Mouse (Mus musculus): Measurements from ENCODE around the gene Lin52. TPM values are rescaled to one million over a fixed set of nuclear protein-coding genes. Genes with fewer than 3 reads are reported as not detected.

The Lin52 gene
- polyA plus RNA-seq, 1 experiment = 4.5 TPM

DNA sequence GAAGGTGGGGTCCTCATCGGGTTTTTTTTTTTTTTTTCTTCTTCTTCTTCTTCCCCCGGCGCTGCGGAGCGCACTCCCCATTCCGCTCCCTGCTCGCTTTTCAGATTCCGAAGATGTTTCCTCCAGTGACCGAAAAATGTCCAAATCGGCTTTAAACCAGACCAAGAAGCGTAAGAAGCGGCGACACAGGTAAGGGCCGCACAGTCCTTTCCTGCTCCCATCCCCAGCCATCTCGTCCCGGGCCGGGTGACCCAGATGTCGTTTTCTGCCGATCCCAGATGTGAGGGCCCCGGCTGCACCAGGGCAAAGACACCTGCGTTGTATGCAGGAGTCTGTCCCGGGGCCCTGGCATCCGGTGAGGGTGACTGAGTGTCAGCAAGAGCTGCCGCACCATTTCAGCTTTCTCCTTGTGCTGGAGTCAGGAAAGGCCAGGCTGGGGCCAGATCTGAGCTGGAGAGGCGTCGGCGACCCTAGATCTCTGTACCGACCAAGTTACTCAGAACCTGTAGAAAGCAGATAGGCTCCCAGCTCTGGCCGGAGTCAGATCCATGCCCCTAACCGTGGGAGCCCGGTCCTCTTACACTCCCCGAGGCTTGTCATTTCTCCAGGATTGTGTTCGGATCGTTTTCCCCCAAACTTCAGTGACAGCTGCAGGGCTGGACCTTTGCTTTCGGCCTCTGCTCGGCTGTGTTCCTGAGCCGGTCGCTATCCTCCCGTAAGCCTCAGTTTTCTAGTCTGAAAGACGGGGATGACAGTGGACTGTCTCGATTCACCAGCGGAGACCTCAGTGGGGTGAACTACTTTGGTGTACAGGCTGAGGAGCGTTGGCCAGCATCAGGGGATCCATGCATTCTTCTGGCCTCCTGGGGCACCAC, 120.5 kb downstream of the Lin52 start:
- TF ChIP-seq CTCF (IDR thresholded peaks at IDR 0.05; ENCODE audit: extremely low read depth, insufficient read depth, insufficient read length, insufficient replicate concordance) (no peak), POLR2A (IDR thresholded peaks at IDR 0.05; ENCODE audit: low read depth, low read length) (no peak)
- Histone ChIP-seq H3K4me3 (ENCODE audit: extremely low read depth, insufficient read depth, insufficient read length) (no peak overlapping the region), H3K36me3 (ENCODE audit: control insufficient read depth, insufficient read depth, low read length) (no peaks in the 10 kb centered on the region), H3K27me3 (ENCODE audit: control insufficient read depth, insufficient read depth, low read length) (peaks cover 39% of the 10 kb centered on the region), H3K4me1 (ENCODE audit: control insufficient read depth, insufficient read depth, insufficient read length) (no peaks in the 10 kb centered on the region), H3K27ac (ENCODE audit: insufficient read depth, low read length) (no peak overlapping the region)
- WGBS = 7% methylated on average over 43 of the region's 43 CpGs
- DNase-seq (ENCODE audit: low read depth in 1 of 2, low spot score in 2 of 2) = no peak

DNA sequence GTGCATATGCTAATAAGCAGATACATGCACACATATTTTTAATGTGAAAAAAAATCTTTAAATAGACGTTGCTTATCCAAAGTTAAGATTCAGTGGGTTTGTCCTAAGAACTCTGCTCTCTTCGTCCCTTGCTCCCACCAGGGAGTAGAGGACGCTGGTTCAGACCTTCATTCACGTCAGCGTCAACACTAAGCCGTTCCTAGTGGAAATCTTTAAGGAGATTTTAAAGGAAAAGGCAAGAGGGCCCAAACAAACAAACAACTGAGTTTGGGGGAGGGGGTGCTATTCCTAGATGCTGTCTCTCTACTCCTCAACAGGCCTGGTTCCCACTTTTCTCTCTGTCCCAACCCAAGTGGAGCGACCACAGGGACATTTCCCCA, 121.1 kb downstream of the Lin52 start:
- no peak for DNase-seq (ENCODE audit: low read depth in 1 of 2, low spot score in 2 of 2)
- WGBS = 19% methylated on average over 7 of the region's 7 CpGs
- Histone ChIP-seq H3K36me3 (ENCODE audit: control insufficient read depth, insufficient read depth, low read length) (no peaks in the 10 kb centered on the region), H3K4me1 (ENCODE audit: control insufficient read depth, insufficient read depth, insufficient read length) (no peaks in the 10 kb centered on the region), H3K27me3 (ENCODE audit: control insufficient read depth, insufficient read depth, low read length) (peaks cover 39% of the 10 kb centered on the region), H3K27ac (ENCODE audit: insufficient read depth, low read length) (no peak overlapping the region), H3K4me3 (ENCODE audit: extremely low read depth, insufficient read depth, insufficient read length) (no peak overlapping the region)
- no peak for TF ChIP-seq CTCF (IDR thresholded peaks at IDR 0.05; ENCODE audit: extremely low read depth, insufficient read depth, insufficient read length, insufficient replicate concordance)

DNA sequence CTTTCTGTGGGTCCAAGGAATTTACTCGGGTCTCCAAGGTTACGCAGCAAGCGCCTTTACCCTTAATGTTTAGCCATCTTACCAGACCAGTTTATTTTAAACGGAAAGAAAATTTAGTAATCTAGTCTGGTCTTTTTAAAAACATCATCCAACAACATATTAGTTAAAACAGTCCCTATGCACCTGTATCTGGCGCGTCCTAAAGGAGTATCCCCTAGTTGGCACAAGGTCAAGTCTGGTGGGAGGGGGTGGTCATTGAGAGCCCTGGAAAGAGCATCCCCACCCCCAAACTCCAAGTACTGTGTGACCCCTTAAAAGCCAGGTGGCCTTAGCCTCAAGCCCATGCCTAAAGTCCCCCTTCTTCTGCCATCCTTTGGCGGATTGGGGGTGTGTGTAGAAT, 121.9 kb downstream of the Lin52 start:
- no peak for DNase-seq (ENCODE audit: low read depth in 1 of 2, low spot score in 2 of 2)
- H3K4me1 ChIP-seq (ENCODE audit: control insufficient read depth, insufficient read depth, insufficient read length) = no peaks in the 10 kb centered on the region
- H3K4me3 ChIP-seq (ENCODE audit: extremely low read depth, insufficient read depth, insufficient read length) = no peak overlapping the region
- no peak for TF ChIP-seq POLR2A (IDR thresholded peaks at IDR 0.05; ENCODE audit: low read depth, low read length)
- TF ChIP-seq CTCF (IDR thresholded peaks at IDR 0.05; ENCODE audit: extremely low read depth, insufficient read depth, insufficient read length, insufficient replicate concordance) = no peak
- 41% methylated on average over 7 of the region's 7 CpGs for WGBS
- peaks cover 39% of the 10 kb centered on the region for H3K27me3 ChIP-seq (ENCODE audit: control insufficient read depth, insufficient read depth, low read length)
- H3K36me3 ChIP-seq (ENCODE audit: control insufficient read depth, insufficient read depth, low read length) = no peaks in the 10 kb centered on the region
- no peak overlapping the region for H3K27ac ChIP-seq (ENCODE audit: insufficient read depth, low read length)

DNA sequence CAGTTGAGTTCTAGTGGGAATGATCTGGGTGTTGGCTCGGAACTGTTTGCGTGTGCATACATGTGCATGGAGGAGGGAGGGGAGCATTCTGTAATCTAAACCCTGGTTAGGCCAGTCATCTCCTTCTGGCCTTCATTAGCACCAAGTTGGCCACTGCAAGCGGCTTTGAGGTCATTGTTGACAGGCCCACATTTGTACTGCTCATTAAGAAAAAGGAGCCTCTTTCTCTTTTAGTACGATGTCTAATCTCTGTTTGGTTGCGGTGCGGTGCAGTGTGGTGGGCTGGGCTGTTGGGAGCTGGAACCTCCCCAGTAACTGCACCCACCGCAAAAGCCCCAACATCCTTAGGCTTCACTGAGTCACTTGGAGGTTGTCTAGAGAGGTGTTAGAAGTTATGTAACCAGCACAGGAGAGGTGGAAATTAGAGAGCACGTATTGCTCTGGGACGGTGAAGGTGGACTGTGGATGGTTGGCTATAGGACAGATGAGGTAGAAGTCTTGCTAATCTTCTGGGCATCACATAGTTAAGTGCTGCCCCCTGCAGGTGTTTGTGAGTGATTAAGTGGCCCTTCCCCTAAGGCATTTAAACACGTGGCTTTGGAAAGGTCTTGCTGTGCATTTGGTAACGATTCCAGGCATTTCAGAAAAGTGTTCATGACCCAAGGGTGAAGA, 126.7 kb downstream of the Lin52 start:
- WGBS = 77% methylated on average over 11 of the region's 11 CpGs
- H3K36me3 ChIP-seq (ENCODE audit: control insufficient read depth, insufficient read depth, low read length) = no peaks in the 10 kb centered on the region
- no peak overlapping the region for H3K4me3 ChIP-seq (ENCODE audit: extremely low read depth, insufficient read depth, insufficient read length)
- H3K27ac ChIP-seq (ENCODE audit: insufficient read depth, low read length) = no peak overlapping the region
- no peak for TF ChIP-seq POLR2A (IDR thresholded peaks at IDR 0.05; ENCODE audit: low read depth, low read length)
- no peak for TF ChIP-seq CTCF (IDR thresholded peaks at IDR 0.05; ENCODE audit: extremely low read depth, insufficient read depth, insufficient read length, insufficient replicate concordance)
- no peaks in the 10 kb centered on the region for H3K4me1 ChIP-seq (ENCODE audit: control insufficient read depth, insufficient read depth, insufficient read length)
- DNase-seq (ENCODE audit: low read depth in 1 of 2, low spot score in 2 of 2) = no peak
- peaks cover 8% of the 10 kb centered on the region; the same call in 1 of the 2 replicates for H3K27me3 ChIP-seq (ENCODE audit: control insufficient read depth, insufficient read depth, low read length)

DNA sequence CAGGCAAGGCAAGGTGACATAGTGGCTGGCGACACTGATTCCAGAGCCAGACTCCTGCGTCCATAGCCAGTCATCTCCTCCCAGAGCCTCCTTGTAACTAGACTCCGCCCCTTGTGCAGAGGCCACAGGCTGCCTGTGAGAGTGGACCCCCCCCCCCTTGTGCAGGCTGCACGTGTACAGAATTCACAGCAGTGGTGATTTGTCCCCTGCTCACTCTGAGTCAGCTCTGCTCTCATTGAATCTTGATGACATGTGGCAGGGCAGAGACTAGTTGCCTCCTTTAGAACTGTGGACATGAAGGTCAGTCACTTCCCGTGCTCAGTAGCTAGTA, 127.2 kb downstream of the Lin52 start:
- TF ChIP-seq CTCF (IDR thresholded peaks at IDR 0.05; ENCODE audit: extremely low read depth, insufficient read depth, insufficient read length, insufficient replicate concordance) = no peak
- no peak for TF ChIP-seq POLR2A (IDR thresholded peaks at IDR 0.05; ENCODE audit: low read depth, low read length)
- Histone ChIP-seq H3K4me1 (ENCODE audit: control insufficient read depth, insufficient read depth, insufficient read length) (no peaks in the 10 kb centered on the region), H3K36me3 (ENCODE audit: control insufficient read depth, insufficient read depth, low read length) (no peaks in the 10 kb centered on the region), H3K27me3 (ENCODE audit: control insufficient read depth, insufficient read depth, low read length) (peaks cover 6% of the 10 kb centered on the region; the same call in 1 of the 2 replicates), H3K27ac (ENCODE audit: insufficient read depth, low read length) (no peak overlapping the region), H3K4me3 (ENCODE audit: extremely low read depth, insufficient read depth, insufficient read length) (no peak overlapping the region)
- DNase-seq (ENCODE audit: low read depth in 1 of 2, low spot score in 2 of 2) = no peak
- 51% methylated on average over 5 of the region's 5 CpGs for WGBS

DNA sequence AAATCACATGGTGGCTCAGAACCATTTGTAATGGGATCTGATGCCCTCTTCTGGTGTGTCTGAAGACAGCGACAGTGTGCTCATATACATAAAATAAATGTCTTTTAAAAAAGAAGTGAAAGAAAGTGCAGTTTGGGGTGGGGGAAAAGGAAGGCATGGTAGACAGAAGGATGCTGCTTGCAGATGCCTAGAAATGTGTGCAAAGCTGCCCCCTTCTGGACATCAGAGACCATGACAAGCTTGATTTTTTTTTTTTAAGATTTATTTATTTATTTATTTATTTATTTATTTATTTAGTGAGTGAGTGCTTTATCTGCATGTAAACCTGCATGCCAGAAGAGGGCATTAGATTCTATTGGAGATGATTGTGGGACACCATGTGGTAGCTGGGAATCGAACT, 130.1 kb downstream of the Lin52 start:
- no peak for TF ChIP-seq CTCF (IDR thresholded peaks at IDR 0.05; ENCODE audit: extremely low read depth, insufficient read depth, insufficient read length, insufficient replicate concordance)
- TF ChIP-seq POLR2A (IDR thresholded peaks at IDR 0.05; ENCODE audit: low read depth, low read length) = no peak
- H3K4me3 ChIP-seq (ENCODE audit: extremely low read depth, insufficient read depth, insufficient read length) = no peak overlapping the region
- 92% methylated on average over 2 of the region's 2 CpGs for WGBS
- H3K27ac ChIP-seq (ENCODE audit: insufficient read depth, low read length) = no peak overlapping the region
- H3K4me1 ChIP-seq (ENCODE audit: control insufficient read depth, insufficient read depth, insufficient read length) = no peaks in the 10 kb centered on the region
- H3K36me3 ChIP-seq (ENCODE audit: control insufficient read depth, insufficient read depth, low read length) = no peaks in the 10 kb centered on the region
- H3K27me3 ChIP-seq (ENCODE audit: control insufficient read depth, insufficient read depth, low read length) = peaks cover 2% of the 10 kb centered on the region; the same call in 1 of the 2 replicates
- DNase-seq (ENCODE audit: low read depth in 1 of 2, low spot score in 2 of 2) = no peak

Measured in spleen, adult 2 months (tissue).